8 mouse cellular contexts compared by ENCODE assay signal in the genomic region with DNA sequence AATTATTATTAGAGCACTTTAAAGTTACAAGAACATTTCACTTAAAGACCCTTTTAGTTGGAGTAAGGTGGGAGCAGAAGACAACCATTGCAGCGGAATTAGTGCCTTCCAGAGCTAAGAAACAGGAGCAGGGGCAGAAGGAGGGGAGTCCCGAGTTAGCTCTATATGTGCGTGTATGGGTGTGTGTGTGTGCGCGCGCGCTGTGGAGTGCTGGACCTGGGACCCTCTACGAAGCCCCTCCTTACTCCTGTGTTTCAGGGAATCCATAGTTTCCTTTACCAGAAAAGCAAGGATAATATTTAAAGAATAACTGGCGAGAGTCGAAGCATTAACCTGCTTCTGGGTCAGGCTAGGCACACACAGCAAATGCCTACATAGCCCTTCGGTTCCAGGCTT. TPM values are rescaled to one million over a fixed set of nuclear protein-coding genes. Genes with fewer than 3 reads are reported as not detected.
DNase-seq lines count a peak whose midpoint lies in the region; ATAC-seq and TF ChIP-seq lines count a peak whose summit lies in the region.

No protein-coding gene starts in this region.

- intact Hi-C loops in heart, postnatal 25 days (cut with DNase I), result loop anchor here (5.0 kb wide), 2 partner anchors 50 to 230 kb away; no protein-coding TSS in a partner anchor

- WGBS in heart, embryonic 10.5 days, result 7% methylated on average over 11 of the region's 11 CpGs
- 2% methylated on average over 11 of the region's 11 CpGs for WGBS in embryonic facial prominence, embryonic 14.5 days
- 4% methylated on average over 11 of the region's 11 CpGs for WGBS in intestine, postnatal 0 days
- WGBS in small intestine, adult 2 months, result 5% methylated on average over 11 of the region's 11 CpGs

- no peak for TF ChIP-seq POLR2A in small intestine, adult 2 months (IDR thresholded peaks at IDR 0.05; ENCODE audit: low read depth, low read length)

- ATAC-seq in embryonic facial prominence, embryonic 14.5 days (ENCODE audit: low read depth), result peak; percentile 48
- ATAC-seq in intestine, postnatal 0 days, result peak; percentile 26; the same call in 1 of the 2 replicates

- H3K36me3 ChIP-seq in heart, embryonic 10.5 days, result peaks cover 25% of the 10 kb centered on the region
- H3K36me3 ChIP-seq in embryonic facial prominence, embryonic 14.5 days (ENCODE audit: control insufficient read depth, insufficient read depth, low read length), result peaks cover 23% of the 10 kb centered on the region
- peaks cover 7% of the 10 kb centered on the region; the same call in 1 of the 2 replicates for H3K36me3 ChIP-seq in intestine, postnatal 0 days (ENCODE audit: control insufficient read depth, insufficient read depth)
- peaks cover 2% of the 10 kb centered on the region; the same call in 1 of the 2 replicates for H3K36me3 ChIP-seq in small intestine, adult 2 months (ENCODE audit: control insufficient read depth, insufficient read depth, low read length)

- TF ChIP-seq CTCF in intestine, postnatal 0 days (IDR thresholded peaks at IDR 0.05; ENCODE audit: low read depth), result no peak
- no peak for TF ChIP-seq CTCF in small intestine, adult 2 months (IDR thresholded peaks at IDR 0.05; ENCODE audit: extremely low read depth, insufficient read length, insufficient replicate concordance, low read depth, low read length)

- H3K9me3 ChIP-seq in heart, embryonic 10.5 days, result peaks cover 10% of the 10 kb centered on the region
- peaks cover 10% of the 10 kb centered on the region; the same call in 1 of the 2 replicates for H3K9me3 ChIP-seq in embryonic facial prominence, embryonic 14.5 days (ENCODE audit: control insufficient read depth, low read length)
- H3K9me3 ChIP-seq in intestine, postnatal 0 days (ENCODE audit: control insufficient read depth), result no peaks in the 10 kb centered on the region

- peak overlapping the region; percentile 94 for H3K4me3 ChIP-seq in heart, embryonic 10.5 days
- peak overlapping the region; percentile 93 for H3K4me3 ChIP-seq in embryonic facial prominence, embryonic 14.5 days (ENCODE audit: low read depth, low read length)
- peak overlapping the region; percentile 98 for H3K4me3 ChIP-seq in intestine, postnatal 0 days (ENCODE audit: low read depth, low read length)
- H3K4me3 ChIP-seq in small intestine, adult 2 months (ENCODE audit: low read depth, low read length), result peak overlapping the region; percentile 100

- peaks cover 29% of the 10 kb centered on the region for H3K4me1 ChIP-seq in heart, embryonic 10.5 days
- peaks cover 15% of the 10 kb centered on the region for H3K4me1 ChIP-seq in embryonic facial prominence, embryonic 14.5 days (ENCODE audit: control insufficient read depth, insufficient read depth, low read length)
- no peaks in the 10 kb centered on the region for H3K4me1 ChIP-seq in intestine, postnatal 0 days (replicated peaks; ENCODE audit: control insufficient read depth, insufficient read depth, low read length)
- H3K4me1 ChIP-seq in small intestine, adult 2 months (ENCODE audit: control insufficient read depth, insufficient read depth, insufficient read length, low read length), result peaks cover 5% of the 10 kb centered on the region; the same call in 1 of the 2 replicates

- H3K4me2 ChIP-seq in embryonic facial prominence, embryonic 14.5 days (ENCODE audit: low read depth, low read length), result peak overlapping the region; percentile 91
- H3K4me2 ChIP-seq in intestine, postnatal 0 days (replicated peaks; ENCODE audit: low read depth), result peak overlapping the region; percentile 98

- H3K27ac ChIP-seq in heart, embryonic 10.5 days, result peak overlapping the region; percentile 97
- peak overlapping the region; percentile 77 for H3K27ac ChIP-seq in embryonic facial prominence, embryonic 14.5 days (replicated peaks; ENCODE audit: low read depth, low read length)
- peak overlapping the region; percentile 80 for H3K27ac ChIP-seq in intestine, postnatal 0 days (ENCODE audit: low read depth, low read length)
- H3K27ac ChIP-seq in small intestine, adult 2 months (ENCODE audit: insufficient read depth, low read depth, low read length), result no peak overlapping the region; the same call in 1 of the 2 replicates

- peak overlapping the region; percentile 85 for H3K9ac ChIP-seq in embryonic facial prominence, embryonic 14.5 days (ENCODE audit: low read depth, low read length)
- peak overlapping the region; percentile 73 for H3K9ac ChIP-seq in intestine, postnatal 0 days (ENCODE audit: low read depth, low read length)

- no peak for DNase-seq in heart, embryonic 10.5 days (ENCODE audit: low spot score)
- DNase-seq in heart, postnatal 25 days (ENCODE audit: low spot score), result no peak
- peak; percentile 41 for DNase-seq in 416B (ENCODE audit: low read depth)
- DNase-seq in embryonic facial prominence, embryonic 14.5 days (ENCODE audit: low spot score), result no peak
- DNase-seq in ovary, postnatal 14 days (ENCODE audit: low spot score), result no peak
- no peak for DNase-seq in layer of hippocampus, postnatal 36 days

- no peaks in the 10 kb centered on the region for H3K27me3 ChIP-seq in heart, embryonic 10.5 days (ENCODE audit: insufficient read depth, poor library complexity, severe bottlenecking)
- H3K27me3 ChIP-seq in embryonic facial prominence, embryonic 14.5 days (replicated peaks; ENCODE audit: control insufficient read depth, insufficient read depth, low read length), result no peaks in the 10 kb centered on the region
- no peaks in the 10 kb centered on the region for H3K27me3 ChIP-seq in intestine, postnatal 0 days (replicated peaks; ENCODE audit: control insufficient read depth, insufficient read depth, low read length)
- no peaks in the 10 kb centered on the region for H3K27me3 ChIP-seq in small intestine, adult 2 months (ENCODE audit: control insufficient read depth, insufficient read depth, low read length)

RNA-seq across cellular contexts. Expression of gene Mrps6, which starts 0.6 kb away (rescaled TPM):
- 119 and 122 TPM in 2 replicates for polyA plus RNA-seq in heart, embryonic 10.5 days (2016; fragmentation: Nextera tagmentation; extraction: Ambion mirVana)
- 10 to 100 TPM; 60.6 to 63.2 TPM for total RNA-seq in heart, postnatal 25 days (2021)
- 107 and 113 TPM in 2 replicates for polyA plus RNA-seq in embryonic facial prominence, embryonic 14.5 days (2014; fragmentation: Nextera tagmentation; extraction: Ambion mirVana)
- polyA plus RNA-seq in intestine, postnatal 0 days (2015; fragmentation: Nextera tagmentation; extraction: Ambion mirVana), result 71.4 and 76.6 TPM in 2 replicates
- 6.9 and 10.8 TPM in 2 replicates for polyA plus RNA-seq in small intestine, adult 2 months (2012; rRNA removed)
- 10 to 100 TPM; 58.1 to 58.3 TPM for total RNA-seq in layer of hippocampus, postnatal 36 days (2021)

RNA-seq across cellular contexts. Expression of gene Gm49711, which starts 0.7 kb away (rescaled TPM):
- polyA plus RNA-seq in heart, embryonic 10.5 days (2016; fragmentation: Nextera tagmentation; extraction: Ambion mirVana), result 0.21 TPM in 1 of 2 replicates, not detected in the other
- not detected for total RNA-seq in heart, postnatal 25 days (2021)
- polyA plus RNA-seq in embryonic facial prominence, embryonic 14.5 days (2014; fragmentation: Nextera tagmentation; extraction: Ambion mirVana), result 0.31 and 0.86 TPM in 2 replicates
- polyA plus RNA-seq in intestine, postnatal 0 days (2015; fragmentation: Nextera tagmentation; extraction: Ambion mirVana), result not detected in 2 replicates
- polyA plus RNA-seq in small intestine, adult 2 months (2012; rRNA removed), result not detected in 2 replicates
- not detected for total RNA-seq in layer of hippocampus, postnatal 36 days (2021)

RNA-seq across cellular contexts. Expression of gene Slc5a3, which starts 0.7 kb away (rescaled TPM):
- polyA plus RNA-seq in heart, embryonic 10.5 days (2016; fragmentation: Nextera tagmentation; extraction: Ambion mirVana), result 6.0 and 7.0 TPM in 2 replicates
- 1 to 10 TPM; 6.3 to 7.7 TPM for total RNA-seq in heart, postnatal 25 days (2021)
- polyA plus RNA-seq in embryonic facial prominence, embryonic 14.5 days (2014; fragmentation: Nextera tagmentation; extraction: Ambion mirVana), result 11.7 and 12.1 TPM in 2 replicates
- 1.1 TPM in 2 replicates for polyA plus RNA-seq in intestine, postnatal 0 days (2015; fragmentation: Nextera tagmentation; extraction: Ambion mirVana)
- 0.17 and 0.24 TPM in 2 replicates for polyA plus RNA-seq in small intestine, adult 2 months (2012; rRNA removed)
- total RNA-seq in layer of hippocampus, postnatal 36 days (2021), result 10 to 100 TPM; 38.5 to 40.9 TPM
